Mouse (Mus musculus) heart, adult 11 months (tissue): Measurements from ENCODE around the gene Nr1h4.

Experiments used
- DNase-seq: peaks from one replicate; pipeline ENCODE4 v3.0.0; 2022

Gene Nr1h4

GRCm38 (mm10) chr10:89532929-89533727, at the start of gene Nr1h4:
TSS of gene Nr1h4 (minus strand) at chr10:89533585.
- peak; percentile 96 for DNase-seq

DNA sequence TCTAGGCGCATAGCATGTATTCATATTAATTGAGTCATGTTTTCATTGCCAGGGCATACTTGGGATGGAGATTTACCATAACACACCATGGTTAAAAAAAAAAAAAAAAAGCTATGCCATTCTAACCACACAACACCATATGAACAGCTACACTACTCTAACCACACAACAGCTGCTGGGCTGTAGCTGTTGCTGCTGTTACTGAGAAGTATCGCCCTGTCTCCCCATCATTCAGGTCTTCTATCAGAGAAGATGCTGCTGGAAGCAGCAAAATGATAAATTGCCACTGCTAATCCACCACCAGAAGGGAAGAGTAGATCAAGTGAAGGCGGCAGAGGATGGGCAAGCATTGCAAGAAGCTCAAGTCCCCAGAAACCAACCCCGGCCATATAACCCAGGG, 45.4 kb upstream of the Nr1h4 start:
- DNase-seq, result peak; percentile 18

- peak; percentile 56 for DNase-seq
These were observed 44.3 kb upstream of the Nr1h4 start for GRCm38 (mm10) chr10:89577666-89578065.

DNA sequence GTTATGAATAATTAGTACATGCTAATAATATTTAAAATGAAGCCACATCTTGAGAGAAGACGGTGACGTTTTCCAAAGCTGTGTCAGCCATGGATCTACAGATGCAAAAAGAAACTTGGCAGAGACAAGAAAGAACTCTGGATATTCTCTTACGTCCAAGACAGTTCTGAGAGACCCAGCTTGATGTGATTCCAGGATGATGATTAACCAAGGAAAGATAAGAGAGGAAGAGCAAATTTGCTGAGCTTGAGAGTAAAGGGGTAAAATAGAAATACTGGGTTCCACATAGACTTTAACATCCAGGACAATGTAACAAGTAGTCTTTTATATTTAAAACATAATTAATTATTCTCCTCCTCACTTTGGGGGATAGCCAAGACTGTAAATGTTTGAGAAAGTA, 40.0 kb upstream of the Nr1h4 start:
- DNase-seq, result no peak

DNA sequence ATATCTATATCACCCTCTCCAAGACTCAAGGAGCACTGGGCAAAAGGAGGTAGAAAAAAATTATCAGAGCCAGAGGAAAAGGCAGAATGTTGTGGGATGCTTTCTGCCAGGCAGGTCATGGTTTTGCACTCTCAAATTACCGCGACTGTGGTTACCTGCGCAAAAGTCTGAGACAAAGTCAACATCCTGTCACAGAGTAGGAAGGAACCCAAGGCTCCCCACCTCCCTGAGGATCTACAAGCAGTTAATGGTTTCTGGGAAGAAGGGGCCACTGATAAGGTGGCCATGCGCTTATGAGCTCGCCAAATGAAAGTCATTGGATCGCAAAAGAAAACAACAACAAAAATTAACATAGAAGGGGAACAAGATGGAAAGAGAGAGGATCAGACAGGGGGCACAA, 39.6 kb upstream of the Nr1h4 start:
- DNase-seq, result peak; percentile 54

GRCm38 (mm10) chr10:89567391-89567790, 34.0 kb upstream of the Nr1h4 start:
- peak; percentile 55 for DNase-seq

DNA sequence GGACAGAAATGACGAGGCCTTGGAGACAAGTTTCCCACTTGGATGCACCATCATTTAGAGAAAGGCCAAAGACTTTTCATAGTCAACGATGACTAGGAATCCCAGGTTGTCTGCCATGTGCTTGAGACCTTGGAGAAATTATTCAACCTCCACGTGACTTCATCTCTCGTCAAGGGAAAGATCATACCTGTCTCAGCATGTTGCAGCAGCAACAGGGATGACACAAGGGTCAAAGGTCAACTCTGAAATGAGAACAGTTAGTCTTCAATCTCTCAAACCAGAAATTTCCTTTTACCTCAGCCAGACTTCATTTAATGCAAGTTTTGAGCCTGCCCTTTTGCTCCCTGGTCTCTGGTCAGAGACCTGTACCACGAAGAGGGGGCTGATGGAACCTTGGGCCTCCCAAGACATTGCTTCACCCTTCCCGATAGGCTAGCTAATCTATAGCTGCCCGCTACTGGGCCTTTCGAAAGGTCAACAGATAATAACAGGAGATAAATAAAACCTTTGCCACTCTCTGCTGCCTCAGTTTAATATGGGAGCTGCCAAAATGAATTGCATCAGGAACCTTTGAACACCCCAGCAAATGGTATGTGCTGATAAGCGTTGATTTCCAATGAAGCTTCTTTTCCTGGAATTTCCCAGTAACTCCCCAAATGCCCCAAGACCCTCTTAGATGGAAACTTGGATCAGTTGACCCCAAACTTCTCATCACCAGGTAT, 32.1 kb upstream of the Nr1h4 start:
- peak; percentile 72 for DNase-seq

DNA sequence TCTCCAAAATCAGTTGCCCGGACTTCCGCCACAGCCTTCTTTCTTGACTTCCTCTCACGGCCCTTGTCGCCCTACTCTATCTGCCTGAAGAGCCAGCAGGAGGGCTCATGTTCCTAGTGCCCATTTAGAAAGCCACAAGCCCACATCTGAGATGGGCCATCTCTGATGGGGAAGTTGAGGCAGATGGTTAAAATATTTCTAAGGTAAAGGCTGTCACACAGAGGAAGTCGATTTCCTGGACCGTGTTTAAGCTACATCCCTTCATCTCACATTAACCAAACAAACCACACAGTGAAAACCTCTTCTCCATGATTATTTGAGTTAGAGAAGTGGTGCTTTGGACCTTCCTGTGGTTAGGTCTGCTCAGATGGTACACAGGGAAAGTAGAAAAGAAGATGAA, 28.7 kb upstream of the Nr1h4 start:
- DNase-seq, result peak; percentile 40

DNA sequence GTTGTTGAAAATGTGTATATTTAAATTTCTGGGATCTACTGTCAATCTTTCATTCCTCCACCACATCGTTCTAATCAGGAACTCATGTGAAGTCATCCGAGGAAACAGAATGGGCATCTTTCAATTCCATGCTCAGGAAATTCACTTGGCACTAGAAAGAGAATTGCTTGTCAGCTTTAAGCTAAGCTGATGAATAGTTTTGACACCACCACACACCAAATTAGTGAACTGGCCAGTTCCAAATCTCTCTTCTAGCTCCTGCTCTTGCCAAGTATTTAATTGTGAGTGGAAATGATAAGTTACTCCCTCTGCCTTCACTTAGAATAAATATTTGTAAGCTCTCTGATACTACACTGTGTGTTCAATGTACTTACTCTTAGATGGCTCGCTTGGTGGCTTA, 26.0 kb upstream of the Nr1h4 start:
- peak; percentile 23 for DNase-seq

GRCm38 (mm10) chr10:89554885-89555284, 21.5 kb upstream of the Nr1h4 start:
- peak; percentile 70 for DNase-seq

DNA sequence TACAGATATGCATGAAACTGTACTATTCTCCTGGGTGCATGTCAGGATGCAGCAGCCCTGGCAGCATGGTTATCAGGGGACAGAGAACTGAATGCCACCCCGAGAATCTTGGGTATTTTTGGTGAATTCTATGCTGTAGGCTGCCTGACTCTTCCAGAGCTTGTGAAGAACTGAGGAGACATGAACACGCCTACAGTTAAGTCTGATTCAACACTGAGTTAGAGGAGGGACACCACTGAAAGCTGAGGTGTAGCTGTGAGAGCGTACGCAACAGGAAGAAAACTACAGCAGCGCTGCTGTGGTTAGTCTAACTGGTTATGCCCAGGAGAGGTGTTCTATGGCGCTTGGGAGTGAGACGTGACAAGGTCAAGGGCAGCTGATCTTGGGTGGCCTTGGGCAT, 20.5 kb upstream of the Nr1h4 start:
- DNase-seq, result peak; percentile 43

DNA sequence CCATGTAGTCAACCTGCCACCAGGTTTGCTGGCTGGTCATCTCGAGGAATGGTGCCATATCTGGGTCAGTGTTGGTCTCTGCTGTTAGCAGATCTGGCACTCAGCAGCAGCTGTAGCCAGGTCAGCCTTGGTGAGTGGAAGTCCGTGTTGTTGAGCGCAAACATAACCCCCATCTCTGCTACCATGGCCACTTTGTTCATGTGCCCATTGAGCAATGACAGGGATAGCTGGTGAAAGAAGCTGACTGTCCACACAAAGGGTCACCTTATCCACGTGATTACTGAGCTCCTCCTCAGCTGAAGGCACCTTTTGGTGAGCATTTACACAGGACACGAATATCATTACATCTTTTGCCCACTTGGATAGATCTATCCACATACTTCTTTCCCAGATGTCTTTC, 19.6 kb upstream of the Nr1h4 start:
- DNase-seq, result peak; percentile 24

GRCm38 (mm10) chr10:89551657-89552056, 18.3 kb upstream of the Nr1h4 start:
- DNase-seq, result peak; percentile 66

DNA sequence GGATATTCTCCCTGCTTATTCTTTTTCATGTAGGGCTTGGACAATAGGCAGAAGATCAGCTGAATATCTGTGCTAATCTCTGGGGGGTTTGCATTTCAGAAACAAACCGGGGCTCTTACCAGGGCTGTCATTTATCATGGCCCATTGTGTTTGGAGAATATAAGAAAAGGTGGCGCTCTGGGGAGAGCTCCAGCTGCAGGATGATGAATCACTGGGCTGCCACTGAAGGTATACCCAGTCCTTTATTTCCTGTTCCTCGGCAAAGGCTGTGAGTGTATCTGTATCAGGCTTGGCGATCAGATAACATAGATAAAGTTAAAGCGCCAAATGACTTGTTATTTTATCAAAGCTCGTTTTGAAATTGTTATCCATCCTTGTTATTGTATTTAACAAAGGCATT, 14.6 kb upstream of the Nr1h4 start:
- DNase-seq, result peak; percentile 19

DNA sequence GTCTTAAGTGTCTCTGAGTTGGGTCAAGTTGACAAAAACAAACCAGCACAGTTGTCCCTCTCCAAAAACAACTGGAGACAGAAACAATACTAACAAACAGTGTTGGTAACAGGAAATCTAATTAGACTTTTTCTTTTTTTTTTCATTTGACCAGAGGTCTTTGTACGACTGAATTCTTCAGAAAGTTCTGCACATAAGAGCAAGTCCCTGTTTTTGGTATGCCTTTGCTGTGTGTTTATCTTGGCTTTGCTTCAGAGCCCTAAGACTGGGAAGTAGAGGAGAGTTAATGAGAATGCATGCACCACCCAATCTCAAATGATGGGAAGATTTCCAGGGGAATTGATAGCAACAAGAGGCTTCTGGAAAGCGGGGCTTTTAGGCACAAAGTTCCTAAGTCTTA, 13.6 kb upstream of the Nr1h4 start:
- no peak for DNase-seq

DNA sequence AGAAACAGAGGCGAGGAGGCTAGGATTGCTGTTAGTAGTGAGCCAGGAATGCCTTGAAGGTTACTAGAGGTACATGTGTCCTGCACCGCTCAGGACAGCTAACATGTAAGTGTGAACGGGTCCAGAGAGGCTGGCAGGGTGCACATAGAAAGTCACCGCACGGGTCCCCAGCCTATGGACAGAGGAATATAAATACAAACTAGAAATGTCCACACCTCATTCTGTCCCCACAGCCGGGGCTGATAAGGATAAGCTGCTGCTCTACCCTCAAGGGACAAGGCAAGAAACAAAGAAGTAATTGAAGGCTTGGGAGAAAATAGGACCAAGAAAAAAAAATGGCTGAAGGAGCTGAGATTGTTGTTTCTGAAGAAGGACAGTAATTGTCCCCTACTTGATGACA, 10.5 kb upstream of the Nr1h4 start:
- peak; percentile 80 for DNase-seq

DNA sequence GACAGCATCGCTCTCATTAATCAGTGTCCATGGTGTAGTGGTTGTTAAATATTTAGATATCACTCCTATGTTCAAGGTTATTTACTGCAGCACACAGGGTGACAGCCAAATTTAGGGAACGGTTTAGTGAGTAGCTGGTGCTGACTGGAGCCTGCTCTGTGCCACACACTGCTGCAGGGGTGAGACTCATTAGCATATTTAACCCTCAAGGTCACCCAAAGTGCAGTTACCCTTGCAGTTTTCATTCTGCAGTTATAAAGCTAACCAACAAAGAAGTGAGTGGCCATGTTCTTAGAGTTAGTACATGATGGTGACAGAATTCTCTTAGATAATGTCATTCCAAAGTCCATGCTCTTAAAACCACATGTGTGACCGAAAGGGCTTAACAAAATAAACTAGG, 8.9 kb upstream of the Nr1h4 start:
- no peak for DNase-seq

GRCm38 (mm10) chr10:89532451-89532850, 934 bp downstream of the Nr1h4 start:
- DNase-seq, result peak; percentile 85

GRCm38 (mm10) chr10:89531976-89532375, 1.4 kb downstream of the Nr1h4 start:
- DNase-seq, result peak; percentile 89

- DNase-seq, result peak; percentile 96
These were observed 2.2 kb downstream of the Nr1h4 start for GRCm38 (mm10) chr10:89531194-89531634.

DNA sequence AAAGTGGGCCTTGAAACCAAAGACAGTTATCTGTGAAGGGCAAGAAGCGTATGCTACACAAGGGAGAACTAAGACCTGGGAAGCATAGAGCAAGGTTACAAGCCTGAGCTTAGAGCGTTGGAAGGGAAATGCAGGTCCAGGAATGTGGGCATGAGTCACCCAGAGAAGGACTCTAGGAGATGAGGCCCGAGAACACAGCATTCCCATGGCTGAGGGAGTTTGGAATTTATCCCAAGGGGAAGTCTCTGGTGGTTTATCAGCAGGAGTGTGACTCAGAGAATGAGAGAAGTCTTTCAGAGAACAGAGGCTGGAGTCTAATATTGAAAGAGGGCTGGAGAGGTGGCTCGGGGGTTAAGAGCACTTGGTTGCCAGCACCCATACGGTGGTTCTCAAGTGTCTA, 6.3 kb downstream of the Nr1h4 start:
- DNase-seq, result peak; percentile 97

DNA sequence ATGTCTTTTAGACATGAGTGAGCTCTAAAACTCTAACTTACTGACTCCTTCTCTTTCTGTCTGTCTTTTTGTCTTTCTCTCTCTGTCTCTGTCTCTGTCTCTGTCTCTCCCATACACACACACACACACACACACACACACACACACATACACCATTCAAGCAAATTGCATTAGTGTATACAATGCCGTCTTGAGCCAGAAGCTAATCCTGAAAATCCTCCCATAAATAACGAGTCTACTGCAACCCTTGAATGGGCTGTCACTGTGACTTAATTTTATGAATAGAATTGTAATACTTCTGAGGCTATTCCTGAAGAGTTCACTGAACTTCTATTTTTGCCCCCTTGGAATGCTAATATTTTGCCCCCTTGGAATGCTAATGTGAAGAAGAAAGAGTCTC, 7.6 kb downstream of the Nr1h4 start:
- DNase-seq, result peak; percentile 14

GRCm38 (mm10) chr10:89522481-89522880, 10.9 kb downstream of the Nr1h4 start:
- DNase-seq, result peak; percentile 5

GRCm38 (mm10) chr10:89521790-89522431, 11.5 kb downstream of the Nr1h4 start:
- DNase-seq, result peak; percentile 23
